Mouse (Mus musculus) liver, embryonic 14.5 days (tissue): ENCODE data around the gene Sec23ip.

Experiments
- CTCF ChIP-seq: IDR thresholded peaks from 2 replicates; pipeline ENCODE4 v1.5.1; 2016; ENCODE audit warnings: antibody characterized with exemption, low read depth, control low read depth
- EP300 ChIP-seq: IDR thresholded peaks from 2 replicates; pipeline ENCODE4 v1.6.1; 2016; ENCODE audit warnings: antibody characterized with exemption, low read depth

DNA sequence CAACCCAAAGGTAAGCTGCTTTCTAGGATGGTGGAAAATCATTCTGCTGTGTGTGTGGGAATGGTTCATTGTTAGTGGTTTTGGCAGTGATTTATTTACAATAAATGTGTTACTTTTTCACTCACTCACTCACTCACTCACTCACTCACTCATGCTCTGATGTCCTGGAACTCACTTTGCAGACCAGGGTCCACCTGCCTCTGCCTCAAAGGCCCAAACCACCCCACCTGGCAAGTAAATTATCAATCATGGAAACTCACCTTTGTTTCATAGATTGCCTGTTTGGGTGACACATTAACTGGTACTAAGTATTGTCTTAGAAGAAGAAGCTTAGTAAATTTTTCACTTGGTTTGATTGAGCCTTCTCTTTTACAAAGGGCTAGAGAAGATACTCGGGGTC, 10.7 kb downstream of the Sec23ip start:
- TF ChIP-seq CTCF (no peak), EP300 (no peak)
